Mouse (Mus musculus) MEL (cell line): Measurements from ENCODE around the gene Iqcf5.

Experiments used
- BHLHE40 ChIP-seq: IDR thresholded peaks from 2 replicates; pipeline ENCODE4 v1.6.1; 2012; ENCODE audit warnings: low read depth, mild to moderate bottlenecking, inconsistent platforms, low read length, improper control_type of control experiment, borderline replicate concordance
- CHD2 ChIP-seq: IDR thresholded peaks from 2 replicates; pipeline ENCODE4 v1.6.1; 2011; ENCODE audit warnings: low read length, improper control_type of control experiment
- CTCF ChIP-seq, 3 experiments: IDR thresholded peaks in 2 of 3; conservative IDR thresholded peaks in 1 of 3; 2 replicates each; pipeline ENCODE4 v1.5.1; 2011 to 2012; ENCODE audit warnings: low read length in 3 of 3, low read depth in 2 of 3, mild to moderate bottlenecking in 2 of 3, improper control_type of control experiment in 1 of 3, inconsistent platforms in 1 of 3, mixed read lengths in 1 of 3, moderate library complexity in 1 of 3; ENCODE audit not compliant: control insufficient read depth in 1 of 3, insufficient read depth in 1 of 3, poor library complexity in 1 of 3, severe bottlenecking in 1 of 3
- E2F4 ChIP-seq: IDR thresholded peaks from 2 replicates; pipeline ENCODE4 v1.6.1; 2011; ENCODE audit warnings: low read depth, low read length, improper control_type of control experiment, borderline replicate concordance
- EP300 ChIP-seq, 2 experiments: IDR thresholded peaks; 2 replicates each; pipeline ENCODE4 v1.6.1; 2011; ENCODE audit warnings: improper control_type of control experiment in 2 of 2, low read length in 2 of 2, low read depth in 1 of 2, mild to moderate bottlenecking in 1 of 2
- HCFC1 ChIP-seq: IDR thresholded peaks from 2 replicates; pipeline ENCODE4 v1.6.1; 2012; ENCODE audit warnings: low read depth, mild to moderate bottlenecking, inconsistent platforms, low read length, improper control_type of control experiment, moderate library complexity
- MAFK ChIP-seq: IDR thresholded peaks from 2 replicates; pipeline ENCODE4 v1.6.1; 2011; ENCODE audit warnings: low read depth, mild to moderate bottlenecking, low read length, improper control_type of control experiment, borderline replicate concordance
- MXI1 ChIP-seq: IDR thresholded peaks from 2 replicates; pipeline ENCODE4 v1.6.1; 2011; ENCODE audit warnings: mild to moderate bottlenecking, low read depth, low read length, improper control_type of control experiment
- MYC ChIP-seq: IDR thresholded peaks from 2 replicates; pipeline ENCODE4 v1.6.1; 2011; ENCODE audit warnings: low read depth, mild to moderate bottlenecking, low read length, improper control_type of control experiment, moderate library complexity
- NELFE ChIP-seq: IDR thresholded peaks from 2 replicates; pipeline ENCODE4 v1.6.1; 2011; ENCODE audit warnings: low read depth, low read length, improper control_type of control experiment
- NRF1 ChIP-seq: IDR thresholded peaks from 2 replicates; pipeline ENCODE4 v1.6.1; 2014; ENCODE audit warnings: low read depth, mild to moderate bottlenecking, inconsistent platforms, low read length, improper control_type of control experiment, moderate library complexity; ENCODE audit not compliant: poor library complexity, insufficient read depth, severe bottlenecking
- TBP ChIP-seq: IDR thresholded peaks from 2 replicates; pipeline ENCODE4 v1.8.0; 2011; ENCODE audit warnings: low read depth, low read length, improper control_type of control experiment
- USF1 ChIP-seq: IDR thresholded peaks from 2 replicates; pipeline ENCODE4 v1.6.1; 2014; ENCODE audit warnings: low read depth, mild to moderate bottlenecking, inconsistent platforms, low read length, improper control_type of control experiment, moderate library complexity
- USF2 ChIP-seq, 2 experiments: IDR thresholded peaks; 2 replicates each; pipeline ENCODE4 v1.6.1; 2011 to 2012; ENCODE audit warnings: improper control_type of control experiment in 2 of 2, low read length in 2 of 2, borderline replicate concordance in 1 of 2, inconsistent platforms in 1 of 2, low read depth in 1 of 2, mild to moderate bottlenecking in 1 of 2; ENCODE audit not compliant: insufficient read depth in 1 of 2

DNA sequence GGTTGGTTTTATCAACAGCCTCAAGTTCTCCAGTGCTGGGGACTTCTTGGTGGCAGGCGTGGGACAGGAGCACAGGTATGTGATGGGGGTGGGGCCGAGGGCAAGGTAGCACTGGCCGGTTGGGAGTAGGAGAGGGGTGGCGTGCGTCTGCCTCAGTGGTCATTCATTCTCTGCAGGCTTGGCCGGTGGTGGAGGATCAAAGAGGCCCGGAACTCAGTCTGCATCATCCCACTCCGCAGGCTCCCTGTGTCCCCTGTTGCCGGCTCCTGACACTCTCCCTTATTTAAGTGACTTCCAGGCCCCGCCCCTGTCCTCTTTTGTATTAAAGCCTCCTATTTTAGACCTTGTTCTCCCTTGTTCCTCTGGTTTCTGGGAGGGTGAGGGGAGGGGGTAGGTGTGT, 29.3 kb upstream of the Iqcf5 start:
- TF ChIP-seq USF1 (no peak), CTCF (IDR thresholded peaks at IDR 0.05 in 2 of 3, conservative IDR thresholded peaks at IDR 0.05 in 1 of 3; ENCODE audit: control insufficient read depth in 1 of 3, insufficient read depth in 1 of 3, low read depth in 2 of 3, low read length in 3 of 3, poor library complexity in 1 of 3, severe bottlenecking in 1 of 3) (no peak), EP300 (IDR thresholded peaks at IDR 0.05; ENCODE audit: low read depth in 1 of 2, low read length in 2 of 2) (no peak), NELFE (no peak), BHLHE40 (no peak), MYC (no peak), NRF1 (no peak), MAFK (no peak), USF2 (IDR thresholded peaks at IDR 0.05; ENCODE audit: borderline replicate concordance in 1 of 2, insufficient read depth in 1 of 2, low read depth in 1 of 2, low read length in 2 of 2) (no peak), MXI1 (no peak), HCFC1 (no peak), CHD2 (no peak), E2F4 (no peak), TBP (no peak)
